Mouse (Mus musculus) intestine, postnatal 0 days (tissue): ENCODE measurements around the gene Edn1. TPM values are rescaled to one million over a fixed set of nuclear protein-coding genes. Genes with fewer than 3 reads are reported as not detected.
A peak's percentile ranks its signal among the peaks of the same experiment; 100 is the strongest.

Experiments used
- ATAC-seq: fragments of 200-750 bp; cut with Nextera tagmentation; 2 replicates; pipeline ENCODE4 v1.8.0; 2017; ENCODE audit warnings: mild to moderate bottlenecking, moderate TSS enrichment, moderate library complexity
- H3K27ac ChIP-seq: fragments of 300-500 bp; sonication (generic); 2 replicates; pipeline ENCODE4 v1.5.1; 2014; ENCODE audit warnings: mild to moderate bottlenecking, low read depth, low read length, moderate library complexity
- H3K27me3 ChIP-seq: fragments of 300-500 bp; sonication (generic); replicated peaks from 2 replicates; pipeline ENCODE4 v1.6.1; 2014; ENCODE audit warnings: low read length, mixed read lengths; ENCODE audit not compliant: control insufficient read depth, insufficient read depth
- H3K36me3 ChIP-seq: fragments of 300-500 bp; sonication (generic); 2 replicates; pipeline ENCODE4 v1.6.1; 2014; ENCODE audit warnings: mild to moderate bottlenecking, moderate library complexity; ENCODE audit not compliant: control insufficient read depth, insufficient read depth
- H3K4me1 ChIP-seq: fragments of 300-500 bp; sonication (generic); replicated peaks from 2 replicates; pipeline ENCODE4 v1.6.1; 2014; ENCODE audit warnings: antibody characterized with exemption, low read length, mixed read lengths; ENCODE audit not compliant: control insufficient read depth, insufficient read depth
- H3K4me2 ChIP-seq: fragments of 300-500 bp; sonication (generic); replicated peaks from 2 replicates; pipeline ENCODE4 v1.6.1; 2014; ENCODE audit warnings: low read depth, mild to moderate bottlenecking, moderate library complexity
- H3K4me3 ChIP-seq: fragments of 300-500 bp; sonication (generic); 2 replicates; pipeline ENCODE4 v1.5.1; 2014; ENCODE audit warnings: low read depth, low read length
- H3K9ac ChIP-seq: fragments of 300-500 bp; sonication (generic); 2 replicates; pipeline ENCODE4 v1.6.1; 2014; ENCODE audit warnings: mild to moderate bottlenecking, low read depth, low read length
- H3K9me3 ChIP-seq: fragments of 300-500 bp; sonication (generic); 2 replicates; pipeline ENCODE4 v1.6.1; 2016; ENCODE audit warnings: mixed run types; ENCODE audit not compliant: control insufficient read depth
- CTCF ChIP-seq: sonication (generic); IDR thresholded peaks from 2 replicates; pipeline ENCODE4 v1.5.1; 2016; ENCODE audit warnings: low read depth, mild to moderate bottlenecking, control low read depth, antibody characterized with exemption, moderate library complexity
- WGBS: fragments of 180-500 bp; shearing (Covaris S2); extraction: QIAGEN DNeasy Blood & Tissue Kit; methylation state at CpG from one replicate; pipeline ENCODE4 v1.1.7; 2014; 5-methylcytosine and 5-hydroxymethylcytosine counted together
- polyA plus RNA-seq: library from polyadenylated mRNA; unstranded; fragments of >200 nt; fragmentation: Nextera tagmentation; extraction: Ambion mirVana; gene quantifications from 2 replicates; pipeline ENCODE4 v1.2.1, GENCODE M21; 2015

Edn1 gene
- polyA plus RNA-seq, 1 experiment from 2014 or later = 4.4 TPM

GRCm38 (mm10) chr13:42345439-42345838, 44.2 kb downstream of the Edn1 start:
- 58% methylated on average over 7 of the region's 7 CpGs for WGBS
- Histone ChIP-seq H3K4me3 (no peak overlapping the region), H3K4me2 (no peak overlapping the region), H3K27me3 (no peaks in the 10 kb centered on the region), H3K4me1 (no peaks in the 10 kb centered on the region), H3K27ac (no peak overlapping the region), H3K36me3 (no peaks in the 10 kb centered on the region), H3K9me3 (no peaks in the 10 kb centered on the region), H3K9ac (no peak overlapping the region)
- peak; percentile 52; the same call in 1 of the 2 replicates for ATAC-seq
- TF ChIP-seq CTCF = no peak

GRCm38 (mm10) chr13:42346414-42346813, 45.1 kb downstream of the Edn1 start:
- WGBS = 34% methylated on average over 7 of the region's 7 CpGs
- peak; percentile 66 for ATAC-seq
- H3K9me3 ChIP-seq = no peaks in the 10 kb centered on the region
- no peak overlapping the region for H3K4me3 ChIP-seq
- no peaks in the 10 kb centered on the region for H3K36me3 ChIP-seq
- H3K27me3 ChIP-seq = no peaks in the 10 kb centered on the region
- peak overlapping the region; percentile 33; the same call in 1 of the 2 replicates for H3K4me2 ChIP-seq
- no peaks in the 10 kb centered on the region for H3K4me1 ChIP-seq
- TF ChIP-seq CTCF = no peak
- no peak overlapping the region for H3K9ac ChIP-seq
- H3K27ac ChIP-seq = no peak overlapping the region

- no peak for ATAC-seq
- no peaks in the 10 kb centered on the region for H3K4me1 ChIP-seq
- 44% methylated on average over 7 of the region's 7 CpGs for WGBS
- H3K36me3 ChIP-seq = no peaks in the 10 kb centered on the region
- no peaks in the 10 kb centered on the region for H3K27me3 ChIP-seq
- no peaks in the 10 kb centered on the region for H3K9me3 ChIP-seq
- H3K4me3 ChIP-seq = no peak overlapping the region
- H3K27ac ChIP-seq = no peak overlapping the region
- no peak overlapping the region for H3K9ac ChIP-seq
- TF ChIP-seq CTCF = no peak
- H3K4me2 ChIP-seq = no peak overlapping the region
Observed at GRCm38 (mm10) chr13:42351675-42352074, 50.4 kb downstream of the Edn1 start.

Other genes starting within 250 kb of the Edn1 start
- gene Hivep1, start 249.5 kb upstream of the Edn1 start, polyA plus RNA-seq = 5.9 and 6.9 TPM in 2 replicates